Mouse (Mus musculus) heart, embryonic 14.5 days (tissue): ENCODE measurements around the gene Gm9046. TPM values are rescaled to one million over a fixed set of nuclear protein-coding genes. Genes with fewer than 3 reads are reported as not detected.
"Not testable (repeated sequence)": the region's sequence is repeated elsewhere in the genome, so short reads cannot be mapped to it uniquely, and the experiment has no call there.

ENCODE experiments used
- ATAC-seq: fragments of 200-750 bp; cut with Nextera tagmentation; 2 replicates; pipeline ENCODE4 v1.8.0; 2017; ENCODE audit warnings: low read depth, moderate TSS enrichment; ENCODE audit not compliant: insufficient number of reproducible peaks, insufficient read depth, low FRiP score
- H3K27ac ChIP-seq, 2 experiments: fragments of 200-500 bp in 1 of 2; fragments of 300-500 bp in 1 of 2; sonication (generic) in 1 of 2; replicated peaks in 1 of 2; 2 replicates each; pipeline ENCODE4 v1.5.1; 2012 to 2014; ENCODE audit warnings: low read depth in 2 of 2, low read length in 2 of 2, control low read depth in 1 of 2, mild to moderate bottlenecking in 1 of 2, mixed read lengths in 1 of 2; ENCODE audit not compliant: control insufficient read depth in 1 of 2, insufficient read depth in 1 of 2
- H3K27me3 ChIP-seq: fragments of 300-500 bp; sonication (generic); 2 replicates; pipeline ENCODE4 v1.6.1; 2014; ENCODE audit warnings: mild to moderate bottlenecking, low read length, control low read depth; ENCODE audit not compliant: control insufficient read depth, insufficient read depth
- H3K36me3 ChIP-seq: fragments of 300-500 bp; sonication (generic); 2 replicates; pipeline ENCODE4 v1.6.1; 2014; ENCODE audit warnings: mild to moderate bottlenecking, control low read depth, low read length, mixed read lengths; ENCODE audit not compliant: control insufficient read depth, insufficient read depth
- H3K4me1 ChIP-seq, 2 experiments: fragments of 200-500 bp in 1 of 2; fragments of 300-500 bp in 1 of 2; sonication (generic) in 1 of 2; 2 replicates each; pipeline ENCODE4 v1.6.1; 2012 to 2014; ENCODE audit warnings: low read length in 2 of 2, control low read depth in 1 of 2, mixed read lengths in 1 of 2; ENCODE audit not compliant: control insufficient read depth in 2 of 2, insufficient read depth in 2 of 2
- H3K4me2 ChIP-seq: fragments of 300-500 bp; sonication (generic); 2 replicates; pipeline ENCODE4 v1.6.1; 2014; ENCODE audit warnings: mild to moderate bottlenecking, low read length
- H3K4me3 ChIP-seq, 2 experiments: fragments of 200-500 bp in 1 of 2; fragments of 300-500 bp in 1 of 2; sonication (generic) in 1 of 2; 2 replicates each; pipeline ENCODE4 v1.5.1; 2012 to 2014; ENCODE audit warnings: low read length in 2 of 2, mild to moderate bottlenecking in 2 of 2, control low read depth in 1 of 2, low read depth in 1 of 2, moderate library complexity in 1 of 2; ENCODE audit not compliant: control insufficient read depth in 1 of 2, insufficient read depth in 1 of 2
- H3K9ac ChIP-seq: fragments of 300-500 bp; sonication (generic); 2 replicates; pipeline ENCODE4 v1.6.1; 2014; ENCODE audit warnings: mild to moderate bottlenecking, low read length
- H3K9me3 ChIP-seq: fragments of 300-500 bp; sonication (generic); 2 replicates; pipeline ENCODE4 v1.6.1; 2016; ENCODE audit warnings: low read length, control low read depth; ENCODE audit not compliant: control insufficient read depth
- WGBS: fragments of 180-500 bp; shearing (Covaris S2); extraction: QIAGEN DNeasy Blood & Tissue Kit; methylation state at CpG from one replicate; pipeline ENCODE4 v1.1.7; 2014; 5-methylcytosine and 5-hydroxymethylcytosine counted together
- polyA plus RNA-seq: library from polyadenylated mRNA; unstranded; fragments of >200 nt; fragmentation: Nextera tagmentation; extraction: Ambion mirVana; gene quantifications from 2 replicates; pipeline ENCODE4 v1.2.1, GENCODE M21; 2014

The Gm9046 gene
- polyA plus RNA-seq, result not detected in 2 replicates

- H3K9me3 ChIP-seq, H3K36me3 ChIP-seq, H3K27ac ChIP-seq, ATAC-seq, H3K27me3 ChIP-seq, H3K9ac ChIP-seq, H3K4me3 ChIP-seq, H3K4me1 ChIP-seq, H3K4me2 ChIP-seq: not testable (repeated sequence)
- no CpG with 5 or more reads among the region's 14 CpGs for WGBS
Measured at GRCm38 (mm10) chr10:118343155-118343554, at the start of gene Gm9046. Gene Gm9046, minus strand, starts transcription at chr10:118343255.

- Histone ChIP-seq H3K27ac (no peak overlapping the region), H3K9ac (no peak overlapping the region), H3K36me3 (no peaks in the 10 kb centered on the region), H3K4me3 (no peak overlapping the region), H3K27me3 (no peaks in the 10 kb centered on the region), H3K4me2 (peak overlapping the region; percentile 52), H3K9me3 (no peaks in the 10 kb centered on the region), H3K4me1 (no peaks in the 10 kb centered on the region)
- 10% methylated on average over 10 of the region's 10 CpGs for WGBS
- 0 out of 2 replicates have a peak, but pooled peaks have one; percentile 59 for ATAC-seq
Measured at GRCm38 (mm10) chr10:118370443-118370842, 27.4 kb upstream of the Gm9046 start.

- ATAC-seq, result no peak
- WGBS, result 78% methylated on average over 9 of the region's 9 CpGs
- Histone ChIP-seq H3K4me1 (no peaks in the 10 kb centered on the region), H3K27me3 (no peaks in the 10 kb centered on the region), H3K4me3 (no peak overlapping the region), H3K9me3 (no peaks in the 10 kb centered on the region), H3K4me2 (no peak overlapping the region), H3K27ac (no peak overlapping the region), H3K36me3 (no peaks in the 10 kb centered on the region), H3K9ac (no peak overlapping the region)
Measured at GRCm38 (mm10) chr10:118369518-118369917, 26.5 kb upstream of the Gm9046 start.

- H3K4me3 ChIP-seq, H3K27ac ChIP-seq, H3K4me1 ChIP-seq, H3K9ac ChIP-seq, H3K36me3 ChIP-seq, H3K27me3 ChIP-seq, H3K9me3 ChIP-seq, H3K4me2 ChIP-seq, ATAC-seq: not testable (repeated sequence)
- WGBS, result no CpG with 5 or more reads among the region's 11 CpGs
Measured at GRCm38 (mm10) chr10:118354005-118354404, 10.9 kb upstream of the Gm9046 start, which contains the start of gene Gm9049. Gene Gm9049, minus strand, starts transcription at chr10:118354105.

- not testable (repeated sequence) for ATAC-seq
Measured at GRCm38 (mm10) chr10:118348579-118348978, 5.5 kb upstream of the Gm9046 start, which contains the start of gene Gm9048. Gene Gm9048, minus strand, starts transcription at chr10:118348679.

DNA sequence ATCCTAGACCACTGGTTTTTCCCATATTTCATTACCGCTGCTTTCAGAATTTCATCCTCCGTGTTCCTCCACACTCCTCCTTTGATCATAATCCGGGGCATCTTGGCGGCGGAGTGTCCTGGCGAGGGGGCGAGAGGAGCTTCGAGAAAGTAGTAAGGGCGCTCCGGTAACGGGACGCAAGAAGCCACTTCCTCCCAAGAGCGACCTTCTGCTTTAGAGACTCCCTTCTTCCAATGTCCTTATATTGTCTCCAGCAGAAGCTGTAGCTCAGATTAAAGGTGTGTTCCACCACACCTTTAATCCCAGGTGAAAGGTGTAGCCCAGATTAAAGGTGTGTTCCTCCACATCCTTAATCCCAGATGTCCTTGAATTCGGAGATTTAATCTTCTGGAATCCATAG, 5.3 kb downstream of the Gm9046 start, which contains the start of gene Gm9045:
Gene Gm9045, minus strand, starts transcription at position 101 of the 400 bp plus-strand sequence.
- H3K4me2 ChIP-seq, H3K4me3 ChIP-seq, ATAC-seq, H3K4me1 ChIP-seq, H3K27ac ChIP-seq, H3K36me3 ChIP-seq, H3K9me3 ChIP-seq, H3K27me3 ChIP-seq, H3K9ac ChIP-seq: not testable (repeated sequence)
- WGBS, result no CpG with 5 or more reads among the region's 14 CpGs

More at GRCm38 (mm10) chr10:118348579-118348978, 5.5 kb upstream of the Gm9046 start, which contains the start of gene Gm9048:
- not testable (repeated sequence) for H3K36me3 ChIP-seq, H3K4me2 ChIP-seq, H3K4me1 ChIP-seq, H3K4me3 ChIP-seq, H3K27ac ChIP-seq, H3K27me3 ChIP-seq, H3K9ac ChIP-seq, H3K9me3 ChIP-seq
- no CpG with 5 or more reads among the region's 14 CpGs for WGBS

DNA sequence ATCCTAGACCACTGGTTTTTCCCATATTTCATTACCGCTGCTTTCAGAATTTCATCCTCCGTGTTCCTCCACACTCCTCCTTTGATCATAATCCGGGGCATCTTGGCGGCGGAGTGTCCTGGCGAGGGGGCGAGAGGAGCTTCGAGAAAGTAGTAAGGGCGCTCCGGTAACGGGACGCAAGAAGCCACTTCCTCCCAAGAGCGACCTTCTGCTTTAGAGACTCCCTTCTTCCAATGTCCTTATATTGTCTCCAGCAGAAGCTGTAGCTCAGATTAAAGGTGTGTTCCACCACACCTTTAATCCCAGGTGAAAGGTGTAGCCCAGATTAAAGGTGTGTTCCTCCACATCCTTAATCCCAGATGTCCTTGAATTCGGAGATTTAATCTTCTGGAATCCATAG, 10.7 kb downstream of the Gm9046 start, which contains the start of gene Gm9044:
Gene Gm9044, minus strand, starts transcription at position 101 of the 400 bp plus-strand sequence.
- not testable (repeated sequence) for ATAC-seq, H3K4me1 ChIP-seq, H3K9ac ChIP-seq, H3K36me3 ChIP-seq, H3K9me3 ChIP-seq, H3K4me2 ChIP-seq, H3K27ac ChIP-seq, H3K4me3 ChIP-seq, H3K27me3 ChIP-seq
- no CpG with 5 or more reads among the region's 14 CpGs for WGBS

GRCm38 (mm10) chr10:118326869-118327268, 16.2 kb downstream of the Gm9046 start, which contains the start of gene Gm9040:
Gene Gm9040, minus strand, starts transcription at chr10:118326969.
- H3K36me3 ChIP-seq, H3K9me3 ChIP-seq, H3K27ac ChIP-seq, H3K9ac ChIP-seq, H3K4me3 ChIP-seq, H3K27me3 ChIP-seq, H3K4me1 ChIP-seq, H3K4me2 ChIP-seq, ATAC-seq: not testable (repeated sequence)
- no CpG with 5 or more reads among the region's 11 CpGs for WGBS
